Mouse (Mus musculus): ENCODE measurements around the gene Ppp1r10.

- no peak for TF ChIP-seq POLR2A (IDR thresholded peaks at IDR 0.05; ENCODE audit: insufficient read depth, low read length)
- no peak for TF ChIP-seq CTCF (IDR thresholded peaks at IDR 0.05; ENCODE audit: low read depth, low read length)
Observed at GRCm38 (mm10) chr17:35869346-35870067, 46.7 kb upstream of the Ppp1r10 start.

Measured in ES-Bruce4 (cell line).